Mouse (Mus musculus): Measurements from ENCODE around the gene Anks1.
"Not testable (repeated sequence)": the region's sequence is repeated elsewhere in the genome, so short reads cannot be mapped to it uniquely, and the experiment has no call there.

- TF ChIP-seq CTCF (IDR thresholded peaks at IDR 0.05; ENCODE audit: control insufficient read depth, insufficient read depth, low read length); POLR2A (IDR thresholded peaks at IDR 0.05; ENCODE audit: borderline replicate concordance, control insufficient read depth, low read depth, low read length): not testable (repeated sequence)
Measured at GRCm38 (mm10) chr17:27963120-27963519, 54.0 kb downstream of the Anks1 start.
